Mouse (Mus musculus): Measurements from ENCODE around the gene Meis1.
A peak's percentile ranks its signal among the peaks of the same experiment; 100 is the strongest.

The Meis1 gene

GRCm38 (mm10) chr11:18990244-18990677, 28.5 kb downstream of the Meis1 start:
- no peak for DNase-seq (ENCODE audit: low read depth)

GRCm38 (mm10) chr11:18989669-18990243, 29.0 kb downstream of the Meis1 start:
- DNase-seq (ENCODE audit: low read depth) = no peak

GRCm38 (mm10) chr11:18988637-18989263, 30.0 kb downstream of the Meis1 start:
- peak; percentile 87 for DNase-seq (ENCODE audit: low read depth)

GRCm38 (mm10) chr11:18983813-18984212, 35.0 kb downstream of the Meis1 start:
- no peak for DNase-seq (ENCODE audit: low read depth)

DNA sequence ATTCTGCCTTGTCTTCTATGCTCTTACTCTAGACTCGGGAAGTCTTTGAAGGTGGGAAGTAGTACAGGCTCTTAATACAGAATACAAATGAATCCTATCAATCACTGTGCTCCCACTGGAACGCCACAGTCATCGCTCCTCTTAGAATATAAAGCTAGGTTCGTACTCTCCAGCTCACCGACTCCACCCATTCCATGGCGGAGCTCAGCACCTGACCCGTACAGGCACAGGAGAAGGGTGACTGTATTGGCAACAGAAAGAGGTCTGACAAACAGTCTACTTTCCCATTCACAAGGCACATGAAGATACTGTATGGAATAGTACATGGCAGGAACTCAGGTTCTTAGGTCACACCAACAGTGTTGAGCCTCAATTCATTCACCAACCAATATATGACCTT, 35.5 kb downstream of the Meis1 start:
- no peak for DNase-seq (ENCODE audit: low read depth)

- no peak for DNase-seq (ENCODE audit: low read depth)
These were observed 36.5 kb downstream of the Meis1 start for GRCm38 (mm10) chr11:18982331-18982730.

DNA sequence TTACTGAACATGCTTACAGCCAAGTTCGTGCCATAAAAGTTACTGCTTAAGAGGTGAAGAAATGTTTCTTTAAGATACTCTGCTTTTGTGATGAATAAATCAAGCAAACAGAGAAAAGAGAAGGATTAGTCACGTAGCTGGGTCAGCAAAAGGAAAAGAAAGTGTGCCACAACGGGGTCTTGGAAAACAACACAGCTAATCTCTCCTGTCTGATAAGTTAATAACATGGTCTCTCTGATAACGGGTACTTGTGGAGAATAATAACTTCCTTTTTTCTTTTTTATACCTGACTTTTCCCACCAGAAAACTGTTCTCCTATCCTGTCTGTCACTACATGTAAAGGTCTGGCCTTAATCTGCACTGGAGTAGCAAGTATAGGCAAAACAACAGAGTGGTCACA, 37.4 kb downstream of the Meis1 start:
- no peak for DNase-seq (ENCODE audit: low read depth)

DNA sequence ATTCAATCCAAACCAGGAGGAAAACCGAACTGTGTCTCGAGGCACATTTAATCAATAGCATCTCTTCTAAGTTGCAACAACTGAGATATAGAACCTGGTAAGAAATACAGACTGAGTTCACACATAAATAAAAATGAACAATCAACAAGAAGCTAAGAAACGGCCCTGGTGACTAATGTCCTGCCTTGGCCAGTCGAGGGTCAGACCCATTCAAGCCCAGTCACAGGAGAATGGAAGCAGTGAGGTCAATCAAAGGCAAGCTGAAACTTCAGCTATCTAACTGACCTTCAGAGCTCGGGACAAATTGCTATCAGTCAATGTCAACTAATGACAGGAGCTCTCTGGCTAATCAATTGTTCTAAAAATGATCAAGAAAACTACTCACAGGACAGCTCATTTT, 38.2 kb downstream of the Meis1 start:
- DNase-seq (ENCODE audit: low read depth) = no peak

DNA sequence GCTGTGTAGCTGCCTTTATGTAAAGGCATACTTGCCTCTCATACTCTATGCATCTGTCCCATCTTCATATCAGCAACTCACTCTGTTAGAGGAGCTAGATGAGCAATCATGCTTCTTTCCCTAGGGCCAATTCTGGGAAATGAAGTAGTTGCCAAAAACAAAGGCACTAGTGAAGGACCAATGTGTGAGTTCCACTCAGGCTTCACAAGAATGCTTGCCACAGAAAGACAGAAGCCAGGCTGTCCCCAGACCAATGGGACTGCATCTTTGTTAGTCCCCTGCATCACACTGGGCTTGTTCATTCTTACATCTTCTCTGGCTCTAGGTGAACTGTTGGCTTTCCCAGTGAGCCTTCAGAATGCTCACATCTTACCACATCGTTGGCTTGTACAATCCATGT, 43.7 kb downstream of the Meis1 start:
- DNase-seq (ENCODE audit: low read depth) = no peak

DNA sequence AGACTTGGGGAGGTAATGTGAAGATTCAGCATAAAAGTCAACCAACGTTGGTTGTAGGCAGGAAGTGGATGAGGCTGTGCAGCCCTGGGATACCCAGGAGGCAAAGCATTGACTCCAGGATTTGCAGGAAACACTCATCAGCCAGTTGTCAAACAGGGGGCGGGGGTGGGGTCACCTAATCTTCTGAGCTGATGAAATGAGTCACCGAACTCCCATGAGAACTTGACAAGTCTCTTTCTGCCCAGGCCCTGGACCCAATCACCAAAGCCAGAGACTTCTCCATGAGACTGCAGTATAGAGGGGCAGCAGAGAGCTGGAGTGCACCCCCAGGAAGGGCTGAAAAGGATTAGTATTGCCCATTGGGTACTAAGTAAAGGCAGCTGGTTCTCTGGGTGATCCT, 45.0 kb downstream of the Meis1 start:
- DNase-seq (ENCODE audit: low read depth) = peak; percentile 55

- no peak for DNase-seq (ENCODE audit: low read depth)
These were observed 45.8 kb downstream of the Meis1 start for GRCm38 (mm10) chr11:18972968-18973367.

GRCm38 (mm10) chr11:18971551-18971950, 47.2 kb downstream of the Meis1 start:
- peak; percentile 42 for DNase-seq (ENCODE audit: low read depth)

- DNase-seq (ENCODE audit: low read depth) = no peak
These were observed 48.9 kb downstream of the Meis1 start for GRCm38 (mm10) chr11:18969920-18970336.

- DNase-seq (ENCODE audit: low read depth) = no peak
These were observed 54.4 kb downstream of the Meis1 start for GRCm38 (mm10) chr11:18964418-18964817.

GRCm38 (mm10) chr11:18963202-18964136, 55.3 kb downstream of the Meis1 start:
- no peak for DNase-seq (ENCODE audit: low read depth)

DNA sequence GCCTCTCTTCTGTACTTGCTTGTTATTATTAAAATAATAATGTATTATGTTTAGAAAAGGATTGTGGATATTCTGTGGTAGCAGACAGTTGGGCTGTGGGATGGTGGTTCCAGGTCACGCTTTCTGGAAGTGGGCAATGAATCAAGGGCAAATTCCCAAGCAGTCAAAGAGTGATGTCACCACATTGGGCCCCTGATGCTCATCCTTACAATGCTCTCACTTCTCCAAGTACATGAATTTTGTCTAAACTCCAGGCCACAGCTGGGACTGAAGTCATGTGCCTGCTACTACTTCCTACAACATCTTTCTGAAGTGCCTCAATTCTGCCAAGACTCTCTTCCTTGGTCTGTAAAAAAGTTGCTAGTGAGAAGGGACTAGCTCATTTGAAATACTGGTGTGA, 59.3 kb downstream of the Meis1 start:
- DNase-seq (ENCODE audit: low read depth) = no peak

DNA sequence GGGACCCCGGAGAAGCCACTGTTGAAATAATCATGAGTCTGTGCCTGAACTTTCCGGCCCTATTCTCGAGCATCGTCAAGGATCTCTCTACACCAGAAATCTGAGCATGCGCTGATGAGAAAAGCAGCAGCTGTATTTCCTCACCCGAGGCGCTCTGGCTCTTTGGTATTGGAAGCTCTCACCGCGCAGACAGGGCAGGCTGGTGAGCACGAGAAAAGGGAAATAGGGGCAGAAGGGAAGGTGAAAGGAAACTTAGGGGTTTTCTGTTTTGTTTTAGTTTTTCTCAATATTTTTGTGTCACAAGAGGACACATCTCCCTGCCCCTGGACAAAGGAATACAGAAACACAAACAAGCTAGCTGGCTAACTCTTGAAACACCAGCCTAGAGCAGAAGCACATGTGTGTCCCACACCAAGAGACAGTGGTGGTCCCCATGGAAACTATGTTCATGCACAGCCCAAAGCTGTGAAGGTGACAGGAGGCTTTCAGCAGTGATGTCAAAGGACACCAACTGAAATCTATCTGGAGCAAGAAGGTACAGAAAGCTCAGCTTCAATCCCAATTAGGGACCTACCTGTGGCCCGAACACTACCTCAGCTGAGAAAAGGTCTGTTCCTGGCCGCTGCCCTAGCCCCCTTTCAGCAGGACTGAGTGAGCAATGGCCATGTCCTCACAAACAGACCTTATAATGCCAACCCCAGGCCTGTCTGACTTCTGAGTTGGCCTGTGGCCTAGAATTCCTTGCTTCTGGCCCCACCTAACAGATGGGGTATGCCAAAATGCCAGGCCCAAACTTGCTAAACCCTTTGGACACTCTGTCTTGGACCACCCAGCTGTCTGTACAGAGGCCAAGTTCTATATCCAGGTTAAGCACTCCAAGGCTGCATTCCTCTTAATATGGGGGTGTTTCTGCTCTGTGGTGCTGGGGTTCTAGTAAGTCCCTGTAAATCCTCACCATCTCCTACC, 60.7 kb downstream of the Meis1 start:
- DNase-seq (ENCODE audit: low read depth) = peak; percentile 31

GRCm38 (mm10) chr11:18957097-18957804, 61.5 kb downstream of the Meis1 start:
- DNase-seq (ENCODE audit: low read depth) = no peak

DNA sequence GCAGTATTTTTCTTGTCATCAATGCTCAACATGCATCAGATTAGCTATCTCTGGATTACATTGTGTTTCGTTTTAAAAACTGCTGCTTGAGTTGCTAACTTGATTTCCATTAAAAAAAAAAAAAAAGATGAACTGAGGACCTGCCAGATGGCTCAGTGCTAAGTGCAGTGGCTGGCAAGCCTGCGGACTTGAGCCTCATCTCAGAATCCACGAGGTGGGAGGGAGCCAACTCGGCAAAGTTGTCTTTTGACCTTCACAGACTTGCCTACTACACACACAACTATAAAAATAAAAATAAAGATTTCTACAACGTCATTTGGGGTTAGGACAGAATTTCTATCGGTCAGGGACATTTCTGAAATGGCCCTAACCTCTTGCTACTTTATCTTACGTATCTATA, 62.8 kb downstream of the Meis1 start:
- DNase-seq (ENCODE audit: low read depth) = no peak

GRCm38 (mm10) chr11:18954852-18955251, 63.9 kb downstream of the Meis1 start:
- no peak for DNase-seq (ENCODE audit: low read depth)

- DNase-seq (ENCODE audit: low read depth) = peak; percentile 52
These were observed 64.9 kb downstream of the Meis1 start for GRCm38 (mm10) chr11:18953892-18954291.

All from NIH3T3 (cell line).